Mouse (Mus musculus): ENCODE results near the gene Ugt1a5.

- TF ChIP-seq CTCF (IDR thresholded peaks at IDR 0.05; ENCODE audit: low read depth, low read length): no peak
- TF ChIP-seq POLR2A (IDR thresholded peaks at IDR 0.05; ENCODE audit: extremely low read depth, insufficient read depth, low read length): no peak
These were observed 20.6 kb downstream of the Ugt1a5 start for GRCm38 (mm10) chr1:88186325-88186935.

Data from liver, adult 2 months (tissue).